Mouse (Mus musculus): ENCODE measurements around the gene Crot.
"Not testable (repeated sequence)": the region's sequence is repeated elsewhere in the genome, so short reads cannot be mapped to it uniquely, and the experiment has no call there.

Gene Crot

GRCm38 (mm10) chr5:8995966-8996685, 998 bp downstream of the Crot start:
- peak in 1 of 2 experiments; percentile 7 for DNase-seq (ENCODE audit: low spot score in 2 of 2)

- DNase-seq (ENCODE audit: low spot score in 2 of 2), result no peak
Measured at GRCm38 (mm10) chr5:8991626-8992025, 5.5 kb downstream of the Crot start.

- no peak for DNase-seq (ENCODE audit: low spot score in 2 of 2)
Measured at GRCm38 (mm10) chr5:8990526-8990925, 6.6 kb downstream of the Crot start.

- no peak for DNase-seq (ENCODE audit: low spot score in 2 of 2)
Measured at GRCm38 (mm10) chr5:8987925-8988324, 9.2 kb downstream of the Crot start.

- DNase-seq (ENCODE audit: low spot score in 2 of 2), result no peak
Measured at GRCm38 (mm10) chr5:8985470-8985869, 11.7 kb downstream of the Crot start.

- DNase-seq (ENCODE audit: low spot score in 2 of 2), result no peak
Measured at GRCm38 (mm10) chr5:8974721-8975120, 22.4 kb downstream of the Crot start.

GRCm38 (mm10) chr5:8972355-8972754, 24.8 kb downstream of the Crot start:
- no peak for DNase-seq (ENCODE audit: low spot score in 2 of 2)

- DNase-seq (ENCODE audit: low spot score in 2 of 2), result no peak
Measured at GRCm38 (mm10) chr5:8970694-8971093, 26.4 kb downstream of the Crot start.

- DNase-seq (ENCODE audit: low spot score in 2 of 2), result peak; percentile 13 to 23
Measured at GRCm38 (mm10) chr5:8964487-8964886, 32.6 kb downstream of the Crot start.

- no peak for DNase-seq (ENCODE audit: low spot score in 2 of 2)
Measured at GRCm38 (mm10) chr5:8960534-8960933, 36.6 kb downstream of the Crot start.

GRCm38 (mm10) chr5:8955544-8955943, 41.6 kb downstream of the Crot start:
- no peak for DNase-seq (ENCODE audit: low spot score in 2 of 2)

GRCm38 (mm10) chr5:8953660-8954059, 43.5 kb downstream of the Crot start:
- DNase-seq (ENCODE audit: low spot score in 2 of 2), result no peak

GRCm38 (mm10) chr5:8947423-8948110, 49.6 kb downstream of the Crot start:
- DNase-seq (ENCODE audit: low spot score in 2 of 2), result no peak

GRCm38 (mm10) chr5:8943836-8944235, 53.3 kb downstream of the Crot start:
- peak; percentile 72 to 74 for DNase-seq (ENCODE audit: low spot score in 2 of 2)

GRCm38 (mm10) chr5:8941266-8941665, 55.9 kb downstream of the Crot start:
- DNase-seq (ENCODE audit: low spot score in 2 of 2), result not testable (repeated sequence)

- DNase-seq (ENCODE audit: low spot score in 2 of 2), result no peak
Measured at GRCm38 (mm10) chr5:8937965-8938364, 59.2 kb downstream of the Crot start.

GRCm38 (mm10) chr5:8928440-8928839, 68.7 kb downstream of the Crot start:
- DNase-seq (ENCODE audit: low spot score in 2 of 2), result no peak

GRCm38 (mm10) chr5:8917069-8917468, 80.1 kb downstream of the Crot start:
- DNase-seq (ENCODE audit: low spot score in 2 of 2), result peak; percentile 51 to 60

- no peak for DNase-seq (ENCODE audit: low spot score in 2 of 2)
Measured at GRCm38 (mm10) chr5:8916400-8916799, 80.7 kb downstream of the Crot start.
